Mouse (Mus musculus): ENCODE results near the gene Ing5.

- no peak for TF ChIP-seq MYOG (IDR thresholded peaks at IDR 0.05; ENCODE audit: control insufficient read depth, extremely low read depth, insufficient read length)
- no peak for TF ChIP-seq CTCF (IDR thresholded peaks at IDR 0.05; ENCODE audit: control insufficient read depth, insufficient read depth, insufficient read length)
- TF ChIP-seq USF1 (IDR thresholded peaks at IDR 0.05; ENCODE audit: low read depth): no peak
Observed at GRCm38 (mm10) chr1:93835211-93835610, 31.4 kb downstream of the Ing5 start.
